Mouse (Mus musculus) heart, embryonic 11.5 days (tissue): ENCODE measurements around the gene Alkal2. TPM values are rescaled to one million over a fixed set of nuclear protein-coding genes. Genes with fewer than 3 reads are reported as not detected.

Experiments used
- ATAC-seq: fragments of 200-750 bp; cut with Nextera tagmentation; replicated peaks from 2 replicates; pipeline ENCODE4 v1.8.0; 2017; ENCODE audit warnings: moderate library complexity; ENCODE audit not compliant: insufficient number of reproducible peaks, low FRiP score, low TSS enrichment
- H3K27ac ChIP-seq: fragments of 300-500 bp; sonication (generic); 2 replicates; pipeline ENCODE4 v1.5.1; 2014; ENCODE audit warnings: mild to moderate bottlenecking, low read depth, low read length
- H3K27me3 ChIP-seq: fragments of 300-500 bp; sonication (generic); 2 replicates; pipeline ENCODE4 v1.6.1; 2014; ENCODE audit warnings: mild to moderate bottlenecking, low read length, mixed read lengths; ENCODE audit not compliant: control insufficient read depth, insufficient read depth
- H3K36me3 ChIP-seq: fragments of 300-500 bp; sonication (generic); 2 replicates; pipeline ENCODE4 v1.6.1; 2014; ENCODE audit warnings: mild to moderate bottlenecking, low read length, moderate library complexity, mixed read lengths; ENCODE audit not compliant: control insufficient read depth, insufficient read depth
- H3K4me1 ChIP-seq: fragments of 300-500 bp; sonication (generic); 2 replicates; pipeline ENCODE4 v1.6.1; 2014; ENCODE audit warnings: low read length; ENCODE audit not compliant: control insufficient read depth, insufficient read depth
- H3K4me2 ChIP-seq: fragments of 300-500 bp; sonication (generic); 2 replicates; pipeline ENCODE4 v1.6.1; 2014; ENCODE audit warnings: mild to moderate bottlenecking, moderate library complexity
- H3K4me3 ChIP-seq: fragments of 300-500 bp; sonication (generic); 2 replicates; pipeline ENCODE4 v1.5.1; 2014; ENCODE audit warnings: low read depth, low read length
- H3K9ac ChIP-seq: fragments of 300-500 bp; sonication (generic); 2 replicates; pipeline ENCODE4 v1.6.1; 2014; ENCODE audit warnings: mild to moderate bottlenecking, low read depth, low read length, moderate library complexity
- H3K9me3 ChIP-seq: fragments of 300-500 bp; sonication (generic); replicated peaks from 2 replicates; pipeline ENCODE4 v1.6.1; 2016; ENCODE audit warnings: low read length; ENCODE audit not compliant: control insufficient read depth
- WGBS: fragments of 180-500 bp; shearing (Covaris S2); extraction: QIAGEN DNeasy Blood & Tissue Kit; methylation state at CpG from one replicate; pipeline ENCODE4 v1.1.7; 2014; ENCODE audit not compliant: insufficient replicate concordance; 5-methylcytosine and 5-hydroxymethylcytosine counted together
- polyA plus RNA-seq: library from polyadenylated mRNA; unstranded; fragments of >200 nt; fragmentation: Nextera tagmentation; extraction: Ambion mirVana; gene quantifications from 2 replicates; pipeline ENCODE4 v1.2.1, GENCODE M21; 2014

The Alkal2 gene
- polyA plus RNA-seq, 1 experiment from 2014 or later = 0.26 TPM

- Histone ChIP-seq H3K27ac (no peak overlapping the region), H3K9me3 (no peaks in the 10 kb centered on the region), H3K4me1 (no peaks in the 10 kb centered on the region), H3K27me3 (no peaks in the 10 kb centered on the region), H3K9ac (no peak overlapping the region), H3K4me2 (no peak overlapping the region), H3K4me3 (no peak overlapping the region), H3K36me3 (no peaks in the 10 kb centered on the region)
- 77% methylated on average over 2 of the region's 2 CpGs for WGBS
- no peak for ATAC-seq
These were observed 52.8 kb downstream of the Alkal2 start for GRCm38 (mm10) chr12:30936899-30937298.

Other genes with a start within 250 kb of the Alkal2 start
- gene Acp1, start 27.3 kb downstream of the Alkal2 start, polyA plus RNA-seq = 135 and 149 TPM in 2 replicates
- 11.7 and 13.0 TPM in 2 replicates for gene Sh3yl1, start 27.3 kb downstream of the Alkal2 start, polyA plus RNA-seq
- gene Fam110c, start 189.5 kb downstream of the Alkal2 start, polyA plus RNA-seq = 0.40 and 0.92 TPM in 2 replicates